ENCODE assay signal across 8 mouse cellular contexts in the genomic region with DNA sequence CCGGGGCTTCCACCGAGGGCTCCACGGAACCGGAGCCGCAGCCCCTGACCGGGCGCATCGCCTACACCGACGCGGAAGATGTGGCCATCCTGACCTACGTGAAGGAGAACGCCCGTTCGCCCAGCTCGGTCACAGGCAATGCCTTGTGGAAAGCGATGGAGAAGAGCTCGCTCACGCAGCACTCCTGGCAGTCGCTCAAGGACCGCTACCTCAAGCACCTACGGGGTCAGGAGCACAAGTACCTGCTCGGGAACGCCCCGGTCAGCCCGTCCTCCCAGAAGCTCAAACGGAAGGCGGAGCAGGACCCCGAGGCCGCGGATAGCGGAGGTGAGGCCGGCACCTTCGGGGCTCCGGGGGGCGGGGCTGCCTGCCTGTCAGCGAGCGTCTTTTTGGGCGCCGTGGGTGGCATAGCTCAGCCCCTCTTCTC. TPM values are rescaled to one million over a fixed set of nuclear protein-coding genes. Genes with fewer than 3 reads are reported as not detected.
DNase-seq lines count a peak whose midpoint lies in the region; ATAC-seq and TF ChIP-seq lines count a peak whose summit lies in the region.

No protein-coding gene starts in this region.

- peak overlapping the region; percentile 62 for H3K27ac ChIP-seq in embryonic facial prominence, embryonic 11.5 days (replicated peaks; ENCODE audit: low read depth, low read length)
- peak overlapping the region; percentile 82 for H3K27ac ChIP-seq in heart, embryonic 15.5 days
- H3K27ac ChIP-seq in lung, postnatal 0 days (ENCODE audit: low read length) = peak overlapping the region; percentile 81
- peak overlapping the region; percentile 54 for H3K27ac ChIP-seq in olfactory bulb, adult 2 months (ENCODE audit: insufficient read depth, low read depth, low read length)

- H3K9me3 ChIP-seq in embryonic facial prominence, embryonic 11.5 days (replicated peaks; ENCODE audit: control insufficient read depth, low read length) = no peaks in the 10 kb centered on the region
- H3K9me3 ChIP-seq in heart, embryonic 15.5 days (replicated peaks) = no peaks in the 10 kb centered on the region
- no peaks in the 10 kb centered on the region for H3K9me3 ChIP-seq in lung, postnatal 0 days (ENCODE audit: low read length)

- WGBS in embryonic facial prominence, embryonic 11.5 days = under 1% methylated on average over 40 of the region's 40 CpGs
- WGBS in heart, embryonic 15.5 days = under 1% methylated on average over 40 of the region's 40 CpGs
- WGBS in lung, postnatal 0 days = under 1% methylated on average over 37 of the region's 40 CpGs
- under 1% methylated on average over 40 of the region's 40 CpGs for WGBS in olfactory bulb, adult 2 months

- peak overlapping the region; percentile 86 for H3K9ac ChIP-seq in embryonic facial prominence, embryonic 11.5 days (replicated peaks; ENCODE audit: low read length)
- peak overlapping the region; percentile 86 for H3K9ac ChIP-seq in heart, embryonic 15.5 days
- peak overlapping the region; percentile 73 for H3K9ac ChIP-seq in lung, postnatal 0 days (replicated peaks; ENCODE audit: low read depth)

- TF ChIP-seq EP300 in lung, postnatal 0 days (IDR thresholded peaks at IDR 0.05) = no peak

- ATAC-seq in CD4-positive, CD25-positive, alpha-beta regulatory T cell, adult 4 months = peak; percentile 31
- no peak; the same call in 1 of the 2 replicates for ATAC-seq in embryonic facial prominence, embryonic 11.5 days (replicated peaks; ENCODE audit: insufficient number of reproducible peaks, low FRiP score, low TSS enrichment, low read depth)
- peak; percentile 25 for ATAC-seq in heart, embryonic 15.5 days (replicated peaks; ENCODE audit: insufficient number of reproducible peaks, insufficient read depth, low FRiP score, low read depth)
- peak; percentile 75 for ATAC-seq in lung, postnatal 0 days

- H3K27me3 ChIP-seq in embryonic facial prominence, embryonic 11.5 days (ENCODE audit: control insufficient read depth, insufficient read depth, low read length) = no peaks in the 10 kb centered on the region
- H3K27me3 ChIP-seq in heart, embryonic 15.5 days = no peaks in the 10 kb centered on the region
- no peaks in the 10 kb centered on the region for H3K27me3 ChIP-seq in lung, postnatal 0 days (replicated peaks; ENCODE audit: insufficient read depth, low read length)

- no peaks in the 10 kb centered on the region; the same call in 1 of the 2 replicates for H3K36me3 ChIP-seq in embryonic facial prominence, embryonic 11.5 days (replicated peaks; ENCODE audit: control insufficient read depth, insufficient read depth, low read depth, low read length)
- H3K36me3 ChIP-seq in heart, embryonic 15.5 days = 0 out of 2 replicates have a peak, but pooled peaks cover 12% of the 10 kb centered on the region
- no peaks in the 10 kb centered on the region for H3K36me3 ChIP-seq in lung, postnatal 0 days (ENCODE audit: insufficient read depth, low read length)

- TF ChIP-seq POLR2A in olfactory bulb, adult 2 months (IDR thresholded peaks at IDR 0.05; ENCODE audit: insufficient read depth, low read depth, low read length) = no peak

- peak; percentile 24 for DNase-seq in adrenal gland, adult 8-10 months
- peak; percentile 44 for DNase-seq in embryonic facial prominence, embryonic 11.5 days (ENCODE audit: low spot score)
- peak; percentile 60 for DNase-seq in kidney, postnatal 10 days
- DNase-seq in lung, postnatal 0 days (ENCODE audit: low spot score) = peak; percentile 72
- DNase-seq in thymus, adult 18-20 months = peak; percentile 43 to 49

- H3K4me1 ChIP-seq in embryonic facial prominence, embryonic 11.5 days (ENCODE audit: control insufficient read depth, insufficient read depth, low read length) = no peaks in the 10 kb centered on the region
- H3K4me1 ChIP-seq in heart, embryonic 15.5 days (replicated peaks) = peaks cover 18% of the 10 kb centered on the region
- peaks cover 6% of the 10 kb centered on the region; the same call in 1 of the 2 replicates for H3K4me1 ChIP-seq in lung, postnatal 0 days (ENCODE audit: insufficient read depth, low read depth, low read length)
- peaks cover 5% of the 10 kb centered on the region for H3K4me1 ChIP-seq in olfactory bulb, adult 2 months (ENCODE audit: control insufficient read depth, insufficient read depth, low read length)

- TF ChIP-seq CTCF in lung, postnatal 0 days (IDR thresholded peaks at IDR 0.05) = no peak
- no peak for TF ChIP-seq CTCF in olfactory bulb, adult 2 months (IDR thresholded peaks at IDR 0.05; ENCODE audit: insufficient read depth, low read depth, low read length)

- H3K4me3 ChIP-seq in embryonic facial prominence, embryonic 11.5 days (ENCODE audit: low read depth, low read length) = peak overlapping the region; percentile 94
- peak overlapping the region; percentile 95 for H3K4me3 ChIP-seq in heart, embryonic 15.5 days
- H3K4me3 ChIP-seq in lung, postnatal 0 days (ENCODE audit: low read depth, low read length) = peak overlapping the region; percentile 68
- peak overlapping the region; percentile 73 for H3K4me3 ChIP-seq in olfactory bulb, adult 2 months (ENCODE audit: insufficient read depth, low read depth, low read length)

- peak overlapping the region; percentile 89 for H3K4me2 ChIP-seq in embryonic facial prominence, embryonic 11.5 days (ENCODE audit: low read depth, low read length)
- H3K4me2 ChIP-seq in heart, embryonic 15.5 days = peak overlapping the region; percentile 93
- H3K4me2 ChIP-seq in lung, postnatal 0 days (replicated peaks; ENCODE audit: low read depth, low read length) = peak overlapping the region; percentile 98

RNA-seq across cellular contexts. Expression of gene Terf2ip, which starts 0.6 kb away (rescaled TPM):
- 10 to 100 TPM in 1 of 2 experiments, 1 to 10 TPM in 1; 9.9 to 11.4 TPM for polyA plus RNA-seq in CD4-positive, CD25-positive, alpha-beta regulatory T cell, adult 4 months (2017; shearing (Covaris generic))
- 10 to 100 TPM; 23.5 to 26.6 (median 24.4) TPM for total RNA-seq in adrenal gland, adult 8-10 months (2022)
- 21.3 and 23.9 TPM in 2 replicates for polyA plus RNA-seq in embryonic facial prominence, embryonic 11.5 days (2014; fragmentation: Nextera tagmentation; extraction: Ambion mirVana)
- polyA plus RNA-seq in heart, embryonic 15.5 days (2015; fragmentation: Nextera tagmentation; extraction: Ambion mirVana) = 15.6 and 18.0 TPM in 2 replicates
- polyA plus RNA-seq in lung, postnatal 0 days (2015; fragmentation: Nextera tagmentation; extraction: Ambion mirVana) = 13.3 and 17.5 TPM in 2 replicates
- not detected in 2 replicates for polyA plus RNA-seq in olfactory bulb, adult 2 months (2012; ENCODE audit: insufficient read depth, insufficient read length, low replicate concordance, missing spikeins)

RNA-seq across cellular contexts. Expression of gene Kars, which starts 0.7 kb away (rescaled TPM):
- 100 to 1,000 TPM; 166 to 286 TPM for polyA plus RNA-seq in CD4-positive, CD25-positive, alpha-beta regulatory T cell, adult 4 months (2017; shearing (Covaris generic))
- 100 to 1,000 TPM; 101 to 113 (median 106) TPM for total RNA-seq in adrenal gland, adult 8-10 months (2022)
- polyA plus RNA-seq in embryonic facial prominence, embryonic 11.5 days (2014; fragmentation: Nextera tagmentation; extraction: Ambion mirVana) = 284 and 309 TPM in 2 replicates
- 114 and 131 TPM in 2 replicates for polyA plus RNA-seq in heart, embryonic 15.5 days (2015; fragmentation: Nextera tagmentation; extraction: Ambion mirVana)
- 67.8 and 70.5 TPM in 2 replicates for polyA plus RNA-seq in lung, postnatal 0 days (2015; fragmentation: Nextera tagmentation; extraction: Ambion mirVana)
- polyA plus RNA-seq in olfactory bulb, adult 2 months (2012; ENCODE audit: insufficient read depth, insufficient read length, low replicate concordance, missing spikeins) = not detected in 2 replicates

RNA-seq across cellular contexts. Expression of gene Gm6793, which starts 3.0 kb away (rescaled TPM):
- polyA plus RNA-seq in CD4-positive, CD25-positive, alpha-beta regulatory T cell, adult 4 months (2017; shearing (Covaris generic)) = under 1 TPM; 0.96 to 1.00 TPM
- under 1 TPM in 2 of 4 experiments, not detected in 2; 0.25 to 0.46 TPM for total RNA-seq in adrenal gland, adult 8-10 months (2022)
- polyA plus RNA-seq in embryonic facial prominence, embryonic 11.5 days (2014; fragmentation: Nextera tagmentation; extraction: Ambion mirVana) = 0.31 and 0.67 TPM in 2 replicates
- polyA plus RNA-seq in heart, embryonic 15.5 days (2015; fragmentation: Nextera tagmentation; extraction: Ambion mirVana) = 0.33 and 0.66 TPM in 2 replicates
- 0.24 TPM in 1 of 2 replicates, not detected in the other for polyA plus RNA-seq in lung, postnatal 0 days (2015; fragmentation: Nextera tagmentation; extraction: Ambion mirVana)
- not detected in 2 replicates for polyA plus RNA-seq in olfactory bulb, adult 2 months (2012; ENCODE audit: insufficient read depth, insufficient read length, low replicate concordance, missing spikeins)

RNA-seq across cellular contexts. Expression of gene Adat1, which starts 19.7 kb away (rescaled TPM):
- 1 to 10 TPM; 7.9 to 8.7 TPM for polyA plus RNA-seq in CD4-positive, CD25-positive, alpha-beta regulatory T cell, adult 4 months (2017; shearing (Covaris generic))
- 1 to 10 TPM; 4.4 to 6.1 (median 5.6) TPM for total RNA-seq in adrenal gland, adult 8-10 months (2022)
- polyA plus RNA-seq in embryonic facial prominence, embryonic 11.5 days (2014; fragmentation: Nextera tagmentation; extraction: Ambion mirVana) = 8.7 and 10.7 TPM in 2 replicates
- polyA plus RNA-seq in heart, embryonic 15.5 days (2015; fragmentation: Nextera tagmentation; extraction: Ambion mirVana) = 4.8 and 6.1 TPM in 2 replicates
- 2.4 and 2.8 TPM in 2 replicates for polyA plus RNA-seq in lung, postnatal 0 days (2015; fragmentation: Nextera tagmentation; extraction: Ambion mirVana)
- 148 TPM in 1 of 2 replicates, not detected in the other for polyA plus RNA-seq in olfactory bulb, adult 2 months (2012; ENCODE audit: insufficient read depth, insufficient read length, low replicate concordance, missing spikeins)
